Mouse (Mus musculus) cerebellum, adult 9-11 months (tissue): ENCODE measurements around the gene Klf3.

Experiments
- DNase-seq: peaks from one replicate; pipeline ENCODE4 v3.0.0; 2022

Klf3 gene

GRCm38 (mm10) chr5:64810860-64811499 lies 7.8 kb downstream of the Klf3 start:
- DNase-seq: no peak

- no peak for DNase-seq
Observed at GRCm38 (mm10) chr5:64811500-64812123, 8.4 kb downstream of the Klf3 start.

DNA sequence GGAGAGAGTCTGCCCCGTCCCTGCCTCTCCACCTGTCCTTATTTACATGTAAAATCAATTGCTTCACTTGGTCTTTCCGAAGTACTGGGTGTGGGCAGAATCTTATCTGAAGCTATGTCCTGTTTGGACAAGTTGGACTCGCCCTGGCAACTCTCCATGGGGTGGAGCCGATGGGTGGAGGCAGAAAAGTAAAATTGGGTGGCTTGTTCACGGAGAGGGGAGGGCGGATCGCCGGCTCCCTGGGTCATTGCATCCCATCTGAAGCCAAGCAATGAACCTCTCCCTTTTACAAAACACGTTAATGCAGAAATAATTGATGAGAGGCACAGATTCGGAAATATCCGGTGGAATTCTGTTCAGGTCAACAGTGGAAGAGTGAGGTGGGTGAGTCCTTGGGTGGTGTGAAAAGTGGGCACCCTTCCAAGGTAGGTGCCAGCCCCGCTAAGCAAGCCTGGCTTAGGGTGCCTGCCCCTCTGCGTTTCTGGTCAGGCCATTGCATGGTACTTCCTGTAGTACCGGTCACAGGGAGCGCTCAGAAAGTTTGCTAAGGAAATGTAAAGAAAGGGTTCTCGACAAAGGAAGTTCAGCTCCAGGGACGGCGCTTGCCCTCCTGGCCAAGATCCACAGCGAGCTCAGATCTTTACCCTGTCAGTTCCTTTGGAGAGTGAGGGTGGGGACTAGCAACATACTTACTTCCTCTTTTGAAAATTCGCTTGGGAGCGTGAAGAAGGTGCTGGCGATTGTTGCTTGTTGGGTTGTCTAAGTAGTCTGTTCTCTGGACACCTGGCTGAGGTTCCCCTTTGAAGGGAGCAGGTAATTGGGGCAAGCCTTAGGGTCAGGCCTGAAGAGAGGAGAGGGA lies 9.2 kb downstream of the Klf3 start:
- DNase-seq: no peak

GRCm38 (mm10) chr5:64812983-64813304 lies 9.8 kb downstream of the Klf3 start:
- no peak for DNase-seq

DNA sequence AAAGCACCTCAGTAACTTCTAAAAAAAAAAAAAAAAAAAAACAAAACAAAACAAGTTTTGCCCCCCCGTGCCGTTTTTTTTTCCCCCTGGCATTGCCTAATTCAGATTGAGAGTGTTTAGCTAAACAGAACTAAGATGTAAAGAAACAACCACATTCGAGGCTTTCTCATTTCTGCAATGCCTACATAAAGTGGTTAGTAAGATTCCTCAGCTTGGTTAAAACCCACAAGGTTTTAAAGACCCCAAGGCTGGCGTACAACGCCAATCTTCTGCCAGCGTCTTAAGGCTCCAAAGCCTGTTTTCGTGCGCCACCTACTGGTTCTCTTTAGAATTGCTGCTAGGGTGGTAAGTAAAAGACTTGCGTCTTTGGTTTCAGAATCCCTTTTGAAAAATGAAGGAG lies 10.2 kb downstream of the Klf3 start:
- peak; percentile 70 for DNase-seq

GRCm38 (mm10) chr5:64814416-64814815 lies 11.2 kb downstream of the Klf3 start:
- no peak for DNase-seq

- no peak for DNase-seq
Observed at GRCm38 (mm10) chr5:64815631-64816030, 12.4 kb downstream of the Klf3 start.

- DNase-seq: no peak
Observed at GRCm38 (mm10) chr5:64816290-64816973, 13.2 kb downstream of the Klf3 start.

DNA sequence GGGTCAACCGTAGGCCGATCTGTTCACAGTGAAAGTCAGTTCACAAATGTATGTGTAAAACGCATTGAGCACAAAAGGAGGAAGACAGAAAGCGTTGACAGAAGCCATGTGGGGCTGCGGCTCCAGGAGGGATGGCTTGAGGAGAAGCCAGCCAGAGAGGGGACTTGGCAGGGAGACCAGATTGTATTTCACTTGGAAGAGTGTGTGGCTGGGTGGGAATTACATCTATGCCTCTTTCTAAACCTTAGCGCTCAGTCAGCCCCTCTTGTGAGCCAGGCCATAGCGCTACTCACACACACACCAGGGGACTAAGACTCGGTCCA lies 13.7 kb downstream of the Klf3 start:
- DNase-seq: no peak

GRCm38 (mm10) chr5:64819390-64819789 lies 16.2 kb downstream of the Klf3 start:
- DNase-seq: no peak

- DNase-seq: no peak
Observed at GRCm38 (mm10) chr5:64820138-64820537, 16.9 kb downstream of the Klf3 start.

DNA sequence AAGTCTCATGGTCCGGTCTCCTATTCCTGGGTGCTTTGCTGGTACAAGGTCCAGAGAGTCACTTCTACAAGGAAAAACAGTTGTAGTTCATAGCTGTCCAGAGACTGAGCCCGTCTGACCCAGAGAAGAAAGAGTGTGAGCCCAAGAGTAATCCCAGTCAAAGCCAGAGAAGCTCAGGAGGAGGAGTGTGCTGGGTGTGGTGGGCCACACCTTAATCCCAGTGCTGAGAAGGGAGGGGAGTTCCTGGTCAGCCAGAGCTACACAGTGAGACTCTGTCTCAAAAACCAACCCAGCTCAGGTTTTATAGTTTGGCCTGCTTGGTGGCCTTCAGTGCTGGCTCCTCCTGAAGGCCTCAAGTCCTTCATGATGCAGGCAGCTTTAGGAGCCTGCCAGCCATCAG lies 18.1 kb downstream of the Klf3 start:
- no peak for DNase-seq

GRCm38 (mm10) chr5:64821964-64822363 lies 18.8 kb downstream of the Klf3 start:
- no peak for DNase-seq

DNA sequence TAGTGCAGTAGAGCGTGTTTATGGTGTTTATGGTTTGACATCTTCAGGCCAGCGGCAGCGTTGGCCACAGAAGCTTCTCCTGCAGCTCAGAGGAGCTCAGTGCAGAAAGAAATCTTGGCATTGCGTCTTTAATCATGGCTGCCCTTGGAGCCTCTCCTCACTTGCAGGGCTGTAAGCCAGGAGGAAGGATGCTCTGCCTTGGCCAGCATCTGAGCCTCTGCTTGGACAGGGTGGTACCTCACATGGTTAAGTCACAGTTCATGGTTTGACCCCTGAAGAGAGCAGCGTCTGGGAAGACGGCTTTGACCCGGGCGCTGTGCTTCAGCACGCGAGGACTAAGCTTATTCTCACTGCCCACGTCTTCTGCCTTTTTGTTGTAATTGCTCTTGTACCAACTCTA lies 20.2 kb downstream of the Klf3 start:
- DNase-seq: no peak

GRCm38 (mm10) chr5:64824765-64825164 lies 21.6 kb downstream of the Klf3 start:
- no peak for DNase-seq

DNA sequence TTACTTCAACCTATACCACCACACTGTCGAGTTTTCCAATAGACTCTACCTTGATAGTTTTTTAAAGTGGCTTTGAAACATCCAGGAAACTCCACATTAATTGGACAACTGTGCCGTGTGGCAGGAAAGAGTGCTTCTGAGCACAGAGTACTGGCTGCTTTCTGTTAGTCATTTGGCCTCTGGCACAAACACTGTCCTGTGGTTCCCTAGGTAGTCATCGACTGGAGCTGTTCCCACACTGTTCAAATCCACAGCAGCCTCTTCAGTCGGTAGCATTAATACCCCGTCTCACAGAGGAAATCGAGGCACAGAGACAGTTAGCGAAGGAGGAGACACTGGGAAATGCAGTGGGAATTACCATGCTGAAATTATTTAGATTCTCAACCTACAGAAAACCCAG lies 22.3 kb downstream of the Klf3 start:
- DNase-seq: no peak

DNA sequence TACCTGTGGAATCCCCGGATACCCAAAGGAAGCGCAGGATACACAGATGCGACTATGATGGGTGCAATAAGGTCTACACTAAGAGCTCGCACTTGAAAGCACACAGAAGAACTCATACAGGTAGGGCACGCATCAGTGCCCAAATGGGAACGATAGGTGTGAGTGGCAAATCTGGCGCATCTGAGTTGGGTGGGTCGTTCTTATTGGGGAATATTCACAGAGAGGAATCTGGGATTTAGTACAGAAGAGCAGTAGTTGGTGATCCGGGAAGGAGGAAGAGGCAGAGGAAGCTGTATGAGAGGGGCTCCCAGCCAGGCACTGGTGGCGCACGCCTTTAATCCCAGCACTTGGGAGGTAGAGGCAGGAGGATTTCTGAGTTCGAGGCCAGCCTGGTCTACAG lies 24.0 kb downstream of the Klf3 start:
- DNase-seq: no peak

DNA sequence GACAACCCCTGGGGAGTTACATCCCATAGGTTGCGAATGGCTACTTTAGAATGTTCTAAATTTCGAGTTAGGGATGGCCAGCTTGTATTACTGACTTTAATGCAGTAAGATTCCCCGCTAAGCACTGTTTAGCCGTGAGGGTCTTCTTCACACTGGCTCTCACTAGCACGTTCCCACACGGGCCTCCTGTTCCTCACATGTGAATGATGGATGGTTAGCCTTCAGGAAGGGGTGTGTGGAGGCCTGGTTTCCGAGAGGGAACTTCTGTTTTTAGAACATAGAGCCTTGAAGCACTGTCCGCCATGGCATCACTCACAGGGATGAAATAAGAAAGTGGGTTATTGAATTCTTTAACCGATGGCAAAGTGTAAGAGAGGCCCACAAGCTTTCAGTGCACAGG lies 25.1 kb downstream of the Klf3 start:
- DNase-seq: no peak

DNA sequence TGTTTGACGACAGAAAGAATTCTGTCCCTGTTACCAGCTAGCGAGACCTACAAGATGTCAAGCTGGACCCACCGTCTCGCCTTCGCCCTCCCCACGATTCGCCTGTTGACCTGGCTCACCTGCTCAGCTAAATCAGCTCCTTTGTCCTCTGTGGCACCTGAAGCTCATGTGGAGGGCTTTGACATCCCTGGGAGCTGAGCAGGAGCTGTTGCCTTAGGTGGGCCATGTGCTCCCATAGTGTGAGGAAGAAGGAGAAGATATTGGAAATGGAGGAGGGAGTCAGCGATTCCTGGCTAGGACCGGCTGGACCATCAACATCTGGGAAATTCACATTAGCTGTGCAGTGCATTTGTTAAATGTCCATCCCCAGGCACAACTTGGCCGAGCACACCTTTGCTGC lies 26.4 kb downstream of the Klf3 start:
- no peak for DNase-seq

- DNase-seq: no peak
Observed at GRCm38 (mm10) chr5:64830773-64831172, 27.6 kb downstream of the Klf3 start.

DNA sequence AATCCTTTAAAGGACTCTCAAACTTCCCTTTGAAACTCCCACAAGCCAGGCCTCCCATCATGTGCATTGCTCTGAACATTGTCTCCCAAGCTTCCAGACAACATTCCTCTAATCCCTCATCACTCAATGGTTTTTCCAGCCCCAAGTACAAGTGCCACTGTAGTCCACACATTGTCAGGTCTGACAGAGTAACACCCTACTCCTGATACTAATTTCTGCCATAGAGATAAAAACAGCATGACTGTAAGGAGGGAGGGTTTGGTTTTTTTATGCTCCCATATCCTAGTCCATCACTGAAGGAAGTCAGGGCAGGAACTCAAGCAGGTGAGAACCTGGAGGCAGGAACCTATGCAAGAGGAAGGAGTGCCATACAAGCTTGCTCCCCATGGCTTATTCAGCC lies 30.2 kb downstream of the Klf3 start:
- no peak for DNase-seq

GRCm38 (mm10) chr5:64834213-64834612 lies 31.0 kb downstream of the Klf3 start:
- no peak for DNase-seq

- no peak for DNase-seq
Observed at GRCm38 (mm10) chr5:64835295-64835694, 32.1 kb downstream of the Klf3 start.
